Mouse (Mus musculus) kidney, postnatal 14 days (tissue): ENCODE measurements around the gene Sox2.

Experiments
- DNase-seq: peaks from one replicate; pipeline ENCODE4 v3.0.0; 2022; ENCODE audit warnings: mixed read lengths

The Sox2 gene

GRCm38 (mm10) chr3:34643536-34644115, 6.6 kb upstream of the Sox2 start:
- DNase-seq, result no peak

- no peak for DNase-seq
These were observed 4.0 kb upstream of the Sox2 start for GRCm38 (mm10) chr3:34646169-34646568.

- peak; percentile 85 for DNase-seq
These were observed 2.5 kb upstream of the Sox2 start for GRCm38 (mm10) chr3:34647688-34648087.

GRCm38 (mm10) chr3:34648105-34648832, 1.9 kb upstream of the Sox2 start:
- DNase-seq, result no peak

- no peak for DNase-seq
These were observed 1.1 kb upstream of the Sox2 start for GRCm38 (mm10) chr3:34648833-34649719.

GRCm38 (mm10) chr3:34650621-34651361, 586 bp downstream of the Sox2 start:
- DNase-seq, result no peak

- DNase-seq, result no peak
These were observed 1.4 kb downstream of the Sox2 start for GRCm38 (mm10) chr3:34651486-34652170.

- DNase-seq, result no peak
These were observed 2.4 kb downstream of the Sox2 start for GRCm38 (mm10) chr3:34652616-34653015.

GRCm38 (mm10) chr3:34653235-34653976, 3.2 kb downstream of the Sox2 start:
- DNase-seq, result no peak

- no peak for DNase-seq
These were observed 3.8 kb downstream of the Sox2 start for GRCm38 (mm10) chr3:34653977-34654500.

- DNase-seq, result no peak
These were observed 4.6 kb downstream of the Sox2 start for GRCm38 (mm10) chr3:34654781-34655180.

GRCm38 (mm10) chr3:34655311-34656075, 5.3 kb downstream of the Sox2 start:
- no peak for DNase-seq

GRCm38 (mm10) chr3:34656153-34656552, 5.9 kb downstream of the Sox2 start:
- DNase-seq, result no peak

GRCm38 (mm10) chr3:34656813-34657700, 6.9 kb downstream of the Sox2 start:
- no peak for DNase-seq

- DNase-seq, result no peak
These were observed 7.5 kb downstream of the Sox2 start for GRCm38 (mm10) chr3:34657701-34658090.

- DNase-seq, result no peak
These were observed 8.2 kb downstream of the Sox2 start for GRCm38 (mm10) chr3:34658241-34658965.

GRCm38 (mm10) chr3:34658966-34659535, 8.8 kb downstream of the Sox2 start:
- no peak for DNase-seq

- DNase-seq, result no peak
These were observed 9.7 kb downstream of the Sox2 start for GRCm38 (mm10) chr3:34659861-34660260.
